Mouse (Mus musculus): ENCODE measurements at regions not wholly inside any gene's neighbourhood (a gene's known extent, or its start where the extent isn't known, plus 50 kb on each side); places are given as distances from the start of the nearest gene placed in this dataset.

GRCm38 (mm10) chr8:79554311-79554710, 85.1 kb upstream of the Otud4 start:
- no peak for DNase-seq (ENCODE audit: extremely low spot score, low spot score)
- Histone ChIP-seq H3K4me1 (no peaks in the 10 kb centered on the region), H3K4me3 (no peak overlapping the region), H3K36me3 (replicated peaks) (no peaks in the 10 kb centered on the region), H3K9me3 (no peaks in the 10 kb centered on the region), H3K27me3 (ENCODE audit: poor library complexity, severe bottlenecking) (no peaks in the 10 kb centered on the region), H3K27ac (no peak overlapping the region)
- 90% methylated on average over 2 of the region's 4 CpGs for WGBS

- WGBS = 87% methylated on average over 2 of the region's 2 CpGs
- Histone ChIP-seq H3K27me3 (ENCODE audit: poor library complexity, severe bottlenecking) (no peaks in the 10 kb centered on the region), H3K36me3 (replicated peaks) (no peaks in the 10 kb centered on the region), H3K9me3 (no peaks in the 10 kb centered on the region), H3K4me1 (no peaks in the 10 kb centered on the region), H3K27ac (no peak overlapping the region), H3K4me3 (no peak overlapping the region)
- DNase-seq (ENCODE audit: extremely low spot score, low spot score) = no peak
Measured at GRCm38 (mm10) chr8:79550151-79550550, 89.3 kb upstream of the Otud4 start.

GRCm38 (mm10) chr8:79548156-79548555, 91.3 kb upstream of the Otud4 start:
- 85% methylated on average over 6 of the region's 6 CpGs for WGBS
- H3K27me3 ChIP-seq (ENCODE audit: poor library complexity, severe bottlenecking) = no peaks in the 10 kb centered on the region
- H3K9me3 ChIP-seq = no peaks in the 10 kb centered on the region
- H3K4me3 ChIP-seq = no peak overlapping the region
- DNase-seq (ENCODE audit: extremely low spot score, low spot score) = no peak
- no peaks in the 10 kb centered on the region for H3K4me1 ChIP-seq
- no peak overlapping the region for H3K27ac ChIP-seq
- no peaks in the 10 kb centered on the region for H3K36me3 ChIP-seq (replicated peaks)

GRCm38 (mm10) chr8:79545866-79546373, 93.5 kb upstream of the Otud4 start:
- Histone ChIP-seq H3K27me3 (ENCODE audit: poor library complexity, severe bottlenecking) (no peaks in the 10 kb centered on the region), H3K4me3 (no peak overlapping the region), H3K27ac (no peak overlapping the region), H3K9me3 (no peaks in the 10 kb centered on the region), H3K4me1 (no peaks in the 10 kb centered on the region), H3K36me3 (replicated peaks) (no peaks in the 10 kb centered on the region)
- 81% methylated on average over 5 of the region's 5 CpGs for WGBS
- no peak for DNase-seq (ENCODE audit: extremely low spot score, low spot score)

- H3K36me3 ChIP-seq (replicated peaks) = no peaks in the 10 kb centered on the region
- no peaks in the 10 kb centered on the region for H3K4me1 ChIP-seq
- WGBS = 85% methylated on average over 2 of the region's 2 CpGs
- no peak overlapping the region for H3K4me3 ChIP-seq
- H3K27ac ChIP-seq = no peak overlapping the region
- H3K27me3 ChIP-seq (ENCODE audit: poor library complexity, severe bottlenecking) = no peaks in the 10 kb centered on the region
- no peak for DNase-seq (ENCODE audit: extremely low spot score, low spot score)
- no peaks in the 10 kb centered on the region for H3K9me3 ChIP-seq
Measured at GRCm38 (mm10) chr8:79542461-79542860, 97.0 kb upstream of the Otud4 start.

GRCm38 (mm10) chr8:79540053-79540452, 99.4 kb upstream of the Otud4 start:
- no peak for DNase-seq (ENCODE audit: extremely low spot score, low spot score)
- H3K36me3 ChIP-seq (replicated peaks) = no peaks in the 10 kb centered on the region
- 94% methylated on average over 4 of the region's 4 CpGs for WGBS
- H3K9me3 ChIP-seq = no peaks in the 10 kb centered on the region
- no peak overlapping the region for H3K4me3 ChIP-seq
- H3K4me1 ChIP-seq = no peaks in the 10 kb centered on the region
- H3K27me3 ChIP-seq (ENCODE audit: poor library complexity, severe bottlenecking) = no peaks in the 10 kb centered on the region
- no peak overlapping the region for H3K27ac ChIP-seq

GRCm38 (mm10) chr8:79534271-79534889, 105.0 kb upstream of the Otud4 start:
- Histone ChIP-seq H3K27ac (no peak overlapping the region), H3K4me3 (no peak overlapping the region), H3K4me1 (no peaks in the 10 kb centered on the region), H3K27me3 (ENCODE audit: poor library complexity, severe bottlenecking) (no peaks in the 10 kb centered on the region), H3K36me3 (replicated peaks) (no peaks in the 10 kb centered on the region), H3K9me3 (no peaks in the 10 kb centered on the region)
- DNase-seq (ENCODE audit: extremely low spot score, low spot score) = no peak
- 85% methylated on average over 12 of the region's 12 CpGs for whole genome bisulfite sequencing

GRCm38 (mm10) chr8:79529556-79529955, 109.9 kb upstream of the Otud4 start:
- WGBS = 37% methylated on average over 4 of the region's 4 CpGs
- Histone ChIP-seq H3K4me3 (no peak overlapping the region), H3K27me3 (ENCODE audit: poor library complexity, severe bottlenecking) (no peaks in the 10 kb centered on the region), H3K36me3 (replicated peaks) (no peaks in the 10 kb centered on the region), H3K27ac (no peak overlapping the region), H3K4me1 (no peaks in the 10 kb centered on the region), H3K9me3 (no peaks in the 10 kb centered on the region)
- DNase-seq (ENCODE audit: extremely low spot score, low spot score) = no peak

GRCm38 (mm10) chr8:79522040-79522439, 117.4 kb upstream of the Otud4 start:
- H3K27ac ChIP-seq = no peak overlapping the region

GRCm38 (mm10) chr8:79518966-79519365, 119.6 kb upstream of the Smad1 start:
- Histone ChIP-seq H3K27me3 (ENCODE audit: poor library complexity, severe bottlenecking) (no peaks in the 10 kb centered on the region), H3K27ac (no peak overlapping the region), H3K4me1 (no peaks in the 10 kb centered on the region), H3K4me3 (no peak overlapping the region), H3K9me3 (no peaks in the 10 kb centered on the region), H3K36me3 (replicated peaks) (no peaks in the 10 kb centered on the region)
- DNase-seq (ENCODE audit: extremely low spot score, low spot score) = no peak
- 85% methylated on average over 4 of the region's 4 CpGs for WGBS

More at GRCm38 (mm10) chr8:79522040-79522439, 117.4 kb upstream of the Otud4 start:
- WGBS = 67% methylated on average over 1 of the region's 1 CpGs
- Histone ChIP-seq H3K9me3 (no peaks in the 10 kb centered on the region), H3K36me3 (replicated peaks) (no peaks in the 10 kb centered on the region), H3K27me3 (ENCODE audit: poor library complexity, severe bottlenecking) (no peaks in the 10 kb centered on the region), H3K4me1 (no peaks in the 10 kb centered on the region), H3K4me3 (no peak overlapping the region)
- DNase-seq (ENCODE audit: extremely low spot score, low spot score) = no peak

GRCm38 (mm10) chr8:79515282-79515783, 116.0 kb upstream of the Smad1 start:
- Histone ChIP-seq H3K4me1 (no peaks in the 10 kb centered on the region), H3K4me3 (no peak overlapping the region), H3K27ac (no peak overlapping the region), H3K9me3 (no peaks in the 10 kb centered on the region), H3K36me3 (replicated peaks) (no peaks in the 10 kb centered on the region), H3K27me3 (ENCODE audit: poor library complexity, severe bottlenecking) (no peaks in the 10 kb centered on the region)
- DNase-seq (ENCODE audit: extremely low spot score, low spot score) = no peak
- 90% methylated on average over 6 of the region's 6 CpGs for WGBS

- no peaks in the 10 kb centered on the region for H3K4me1 ChIP-seq
- DNase-seq (ENCODE audit: extremely low spot score, low spot score) = no peak
- no peak overlapping the region for H3K4me3 ChIP-seq
- H3K27me3 ChIP-seq (ENCODE audit: poor library complexity, severe bottlenecking) = no peaks in the 10 kb centered on the region
- 81% methylated on average over 4 of the region's 4 CpGs for whole genome bisulfite sequencing
- no peaks in the 10 kb centered on the region for H3K36me3 ChIP-seq (replicated peaks)
- no peaks in the 10 kb centered on the region for H3K9me3 ChIP-seq
- H3K27ac ChIP-seq = no peak overlapping the region
Measured at GRCm38 (mm10) chr8:79514655-79515278, 115.4 kb upstream of the Smad1 start.

- Histone ChIP-seq H3K4me1 (no peaks in the 10 kb centered on the region), H3K27ac (no peak overlapping the region), H3K36me3 (replicated peaks) (no peaks in the 10 kb centered on the region), H3K9me3 (no peaks in the 10 kb centered on the region), H3K4me3 (no peak overlapping the region), H3K27me3 (ENCODE audit: poor library complexity, severe bottlenecking) (no peaks in the 10 kb centered on the region)
- 92% methylated on average over 3 of the region's 3 CpGs for WGBS
- DNase-seq (ENCODE audit: extremely low spot score, low spot score) = no peak
Measured at GRCm38 (mm10) chr8:79508597-79508996, 109.3 kb upstream of the Smad1 start.
